Mouse (Mus musculus) cerebellum, adult 2 months (tissue): ENCODE data around the gene Opn4.

Source experiments
- CTCF ChIP-seq: fragments of 200-500 bp; IDR thresholded peaks from 2 replicates; pipeline ENCODE4 v1.5.1; 2011; ENCODE audit warnings: low read depth, mild to moderate bottlenecking, control low read depth, low read length, moderate library complexity, borderline replicate concordance; ENCODE audit not compliant: insufficient read depth
- POLR2A ChIP-seq: fragments of 200-500 bp; IDR thresholded peaks from 2 replicates; pipeline ENCODE4 v1.6.1; 2011; ENCODE audit warnings: low read length, control low read depth, borderline replicate concordance; ENCODE audit not compliant: insufficient read depth

- no peak for TF ChIP-seq CTCF
- TF ChIP-seq POLR2A = no peak
These were observed 25.9 kb downstream of the Opn4 start for GRCm38 (mm10) chr14:34574068-34574467.
